Mouse (Mus musculus) heart, embryonic 11.5 days (tissue): ENCODE measurements at regions not wholly inside any gene's neighbourhood (a gene's known extent, or its start where the extent isn't known, plus 50 kb on each side); places are given as distances from the start of the nearest gene placed in this dataset.

ENCODE experiments used
- ATAC-seq: fragments of 200-750 bp; cut with Nextera tagmentation; replicated peaks from 2 replicates; pipeline ENCODE4 v1.8.0; 2017; ENCODE audit warnings: moderate library complexity; ENCODE audit not compliant: insufficient number of reproducible peaks, low FRiP score, low TSS enrichment
- H3K27ac ChIP-seq: fragments of 300-500 bp; sonication (generic); 2 replicates; pipeline ENCODE4 v1.5.1; 2014; ENCODE audit warnings: mild to moderate bottlenecking, low read depth, low read length
- H3K27me3 ChIP-seq: fragments of 300-500 bp; sonication (generic); 2 replicates; pipeline ENCODE4 v1.6.1; 2014; ENCODE audit warnings: mild to moderate bottlenecking, low read length, mixed read lengths; ENCODE audit not compliant: control insufficient read depth, insufficient read depth
- H3K36me3 ChIP-seq: fragments of 300-500 bp; sonication (generic); 2 replicates; pipeline ENCODE4 v1.6.1; 2014; ENCODE audit warnings: mild to moderate bottlenecking, low read length, moderate library complexity, mixed read lengths; ENCODE audit not compliant: control insufficient read depth, insufficient read depth
- H3K4me1 ChIP-seq: fragments of 300-500 bp; sonication (generic); 2 replicates; pipeline ENCODE4 v1.6.1; 2014; ENCODE audit warnings: low read length; ENCODE audit not compliant: control insufficient read depth, insufficient read depth
- H3K4me2 ChIP-seq: fragments of 300-500 bp; sonication (generic); 2 replicates; pipeline ENCODE4 v1.6.1; 2014; ENCODE audit warnings: mild to moderate bottlenecking, moderate library complexity
- H3K4me3 ChIP-seq: fragments of 300-500 bp; sonication (generic); 2 replicates; pipeline ENCODE4 v1.5.1; 2014; ENCODE audit warnings: low read depth, low read length
- H3K9ac ChIP-seq: fragments of 300-500 bp; sonication (generic); 2 replicates; pipeline ENCODE4 v1.6.1; 2014; ENCODE audit warnings: mild to moderate bottlenecking, low read depth, low read length, moderate library complexity
- H3K9me3 ChIP-seq: fragments of 300-500 bp; sonication (generic); replicated peaks from 2 replicates; pipeline ENCODE4 v1.6.1; 2016; ENCODE audit warnings: low read length; ENCODE audit not compliant: control insufficient read depth
- WGBS: fragments of 180-500 bp; shearing (Covaris S2); extraction: QIAGEN DNeasy Blood & Tissue Kit; methylation state at CpG from one replicate; pipeline ENCODE4 v1.1.7; 2014; ENCODE audit not compliant: insufficient replicate concordance; 5-methylcytosine and 5-hydroxymethylcytosine counted together

DNA sequence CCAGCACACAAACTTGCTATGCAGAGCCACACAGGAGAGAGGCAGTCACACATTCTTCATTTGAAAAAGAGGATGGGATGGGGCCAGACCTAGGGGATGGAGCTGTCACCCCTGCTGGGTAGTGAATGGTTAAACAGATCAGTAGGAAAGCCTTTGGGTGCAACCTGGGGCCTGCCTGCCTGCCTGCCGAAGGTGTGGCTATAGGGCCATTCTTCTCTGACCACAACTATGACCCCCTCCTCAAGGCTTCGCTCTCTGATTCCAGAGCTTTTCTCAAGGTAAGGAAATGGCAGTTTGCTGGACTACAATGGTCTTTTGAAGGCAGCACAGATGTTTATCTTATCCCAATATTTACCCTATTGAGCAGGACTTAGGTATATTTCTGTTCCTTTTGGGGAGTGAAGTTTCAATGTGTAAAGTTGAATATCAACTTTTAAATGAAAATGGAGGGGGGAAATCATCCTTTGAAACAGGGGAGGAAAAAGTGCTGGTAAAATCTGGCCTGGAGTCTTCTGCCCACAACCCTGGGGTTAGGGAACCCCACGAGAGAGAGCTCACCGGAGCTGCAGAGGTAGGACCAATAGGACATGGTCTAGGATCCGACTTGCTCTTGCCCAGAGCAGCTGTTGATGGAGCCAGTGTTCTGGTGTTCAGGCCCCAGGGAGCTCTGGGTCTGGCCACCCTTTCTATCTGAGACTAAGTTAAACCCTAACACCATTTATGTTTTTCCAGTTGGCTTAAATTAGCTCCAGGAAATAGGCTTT, 62.2 kb upstream of the Cxcr4 start:
- 41% methylated on average over 5 of the region's 5 CpGs for WGBS
- no peak for ATAC-seq

DNA sequence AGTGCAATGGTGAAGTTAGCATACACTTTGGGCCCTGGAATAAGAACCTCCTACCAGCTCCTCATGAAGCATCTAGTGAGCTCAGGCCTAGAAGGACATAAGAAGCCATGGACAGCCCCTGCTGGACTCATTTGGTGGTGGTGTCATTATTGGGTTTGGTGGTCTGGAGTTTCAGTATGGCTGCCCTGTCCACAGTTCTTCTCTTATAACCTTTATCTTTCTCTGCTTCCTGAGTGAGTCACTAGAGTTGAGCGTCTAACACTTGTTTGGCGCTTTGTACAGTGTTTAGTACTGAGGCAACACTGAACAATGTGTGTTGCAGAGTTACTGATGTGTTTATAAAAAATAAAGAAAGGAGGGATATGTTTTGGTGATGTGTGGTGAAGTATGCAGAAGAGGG, 58.5 kb upstream of the Cxcr4 start:
- Histone ChIP-seq H3K4me3 (no peak overlapping the region), H3K4me1 (no peaks in the 10 kb centered on the region), H3K27me3 (no peaks in the 10 kb centered on the region), H3K27ac (no peak overlapping the region), H3K36me3 (no peaks in the 10 kb centered on the region), H3K4me2 (no peak overlapping the region), H3K9ac (no peak overlapping the region), H3K9me3 (no peaks in the 10 kb centered on the region)
- no peak for ATAC-seq
- WGBS = 69% methylated on average over 2 of the region's 2 CpGs

More for the DNA sequence above, 62.2 kb upstream of the Cxcr4 start:
- no peak overlapping the region for H3K27ac ChIP-seq
- H3K9ac ChIP-seq = no peak overlapping the region
- H3K36me3 ChIP-seq = no peaks in the 10 kb centered on the region
- no peaks in the 10 kb centered on the region for H3K9me3 ChIP-seq
- H3K4me3 ChIP-seq = no peak overlapping the region
- no peaks in the 10 kb centered on the region for H3K4me1 ChIP-seq
- H3K27me3 ChIP-seq = no peaks in the 10 kb centered on the region
- no peak overlapping the region for H3K4me2 ChIP-seq

DNA sequence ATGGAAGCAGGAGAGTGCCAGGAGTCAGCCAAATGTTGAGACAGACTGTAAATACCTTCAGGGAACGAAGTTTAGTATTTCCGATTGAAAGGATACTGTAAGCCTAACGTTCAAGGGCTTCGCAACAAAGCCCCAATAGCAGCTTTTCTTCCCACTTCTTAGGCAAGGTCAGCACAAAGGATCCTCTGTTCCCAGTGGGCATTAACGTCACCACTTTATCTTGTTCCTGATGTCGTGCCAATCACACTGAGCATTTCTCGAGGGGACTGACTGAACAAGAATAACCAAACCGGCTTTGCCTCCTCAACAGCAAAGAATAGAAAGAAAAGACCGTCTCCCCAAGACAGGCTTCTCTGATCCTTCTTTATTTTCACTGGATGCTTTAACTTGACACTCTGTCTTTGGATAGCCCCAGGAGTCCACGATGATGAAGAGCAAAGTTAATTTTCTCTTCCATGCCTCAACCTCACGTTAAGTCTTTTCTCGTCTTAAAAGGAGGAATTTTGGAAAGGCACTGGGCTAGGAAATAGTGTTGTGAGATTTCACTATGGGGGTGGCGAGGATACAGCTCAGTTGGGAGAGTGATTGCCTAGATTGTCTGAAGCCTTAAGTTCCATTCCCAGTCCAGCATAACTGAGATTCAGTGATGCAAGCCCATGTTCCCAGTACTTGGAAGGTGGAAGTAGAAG, 57.5 kb upstream of the Cxcr4 start:
- Histone ChIP-seq H3K36me3 (no peaks in the 10 kb centered on the region), H3K4me1 (no peaks in the 10 kb centered on the region), H3K27me3 (no peaks in the 10 kb centered on the region), H3K9ac (no peak overlapping the region), H3K4me3 (no peak overlapping the region), H3K4me2 (no peak overlapping the region), H3K9me3 (no peaks in the 10 kb centered on the region), H3K27ac (no peak overlapping the region)
- WGBS = 54% methylated on average over 13 of the region's 13 CpGs
- ATAC-seq = no peak

DNA sequence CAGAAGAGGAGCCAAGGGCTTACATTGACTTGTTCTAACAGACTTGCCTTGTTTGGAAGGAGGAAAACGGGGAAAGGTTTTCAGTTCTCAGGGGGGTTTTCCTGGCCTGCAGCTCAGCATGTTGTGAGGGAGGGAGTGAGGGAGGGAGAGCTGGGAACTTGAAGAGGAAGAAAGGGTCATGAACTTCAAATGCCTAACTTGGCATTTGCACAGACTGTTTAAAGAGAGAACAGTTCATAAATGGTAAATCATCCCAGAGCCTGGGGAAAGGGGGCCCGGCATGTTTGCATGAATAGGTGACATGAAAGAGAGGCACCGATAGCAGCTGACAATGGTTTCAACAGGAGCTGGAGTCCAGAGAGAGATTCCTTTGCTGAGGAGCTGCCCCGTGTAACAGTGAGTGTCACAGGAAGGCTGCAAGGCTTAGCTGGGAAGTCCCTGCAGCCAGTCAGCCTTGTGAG, 51.3 kb upstream of the Cxcr4 start:
- no peaks in the 10 kb centered on the region for H3K36me3 ChIP-seq
- no peak overlapping the region; the same call in 1 of the 2 replicates for H3K4me2 ChIP-seq
- peaks cover 12% of the 10 kb centered on the region for H3K4me1 ChIP-seq
- no peak overlapping the region for H3K27ac ChIP-seq
- no peak for ATAC-seq
- no peaks in the 10 kb centered on the region for H3K27me3 ChIP-seq
- H3K9me3 ChIP-seq = no peaks in the 10 kb centered on the region
- 17% methylated on average over 4 of the region's 4 CpGs for WGBS
- H3K9ac ChIP-seq = no peak overlapping the region
- no peak overlapping the region for H3K4me3 ChIP-seq

DNA sequence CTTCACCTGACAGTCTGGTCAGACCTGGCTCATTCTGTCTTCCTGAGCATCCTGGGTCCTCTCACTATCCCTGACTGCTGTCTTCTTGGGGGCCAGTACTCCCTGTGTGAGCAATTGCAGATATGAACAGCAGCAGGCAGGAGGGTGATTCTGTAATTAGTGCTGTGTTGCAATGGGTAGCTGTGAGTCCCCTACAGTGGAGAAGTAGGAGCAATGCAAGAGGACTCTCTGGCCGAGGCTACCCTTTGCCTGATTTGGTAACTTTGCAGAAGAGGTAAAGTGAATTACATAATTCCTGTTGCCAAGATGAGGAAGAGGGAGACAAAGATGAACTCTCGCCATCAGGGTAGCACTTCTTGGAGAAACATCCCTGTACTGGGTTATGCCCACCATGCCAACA, 50.1 kb upstream of the Cxcr4 start:
- Histone ChIP-seq H3K4me3 (no peak overlapping the region), H3K27me3 (no peaks in the 10 kb centered on the region), H3K4me2 (no peak overlapping the region), H3K9me3 (no peaks in the 10 kb centered on the region), H3K36me3 (no peaks in the 10 kb centered on the region), H3K4me1 (peaks cover 12% of the 10 kb centered on the region), H3K27ac (no peak overlapping the region), H3K9ac (no peak overlapping the region)
- ATAC-seq = no peak
- WGBS = 81% methylated on average over 2 of the region's 2 CpGs
